Mouse (Mus musculus): Measurements from ENCODE around the gene Dpm3. TPM values are rescaled to one million over a fixed set of nuclear protein-coding genes. Genes with fewer than 3 reads are reported as not detected.
A peak's percentile ranks its signal among the peaks of the same experiment; 100 is the strongest.

Gene Dpm3
- polyA plus RNA-seq, 1 experiment from 2014 or later: 99.4 TPM

DNA sequence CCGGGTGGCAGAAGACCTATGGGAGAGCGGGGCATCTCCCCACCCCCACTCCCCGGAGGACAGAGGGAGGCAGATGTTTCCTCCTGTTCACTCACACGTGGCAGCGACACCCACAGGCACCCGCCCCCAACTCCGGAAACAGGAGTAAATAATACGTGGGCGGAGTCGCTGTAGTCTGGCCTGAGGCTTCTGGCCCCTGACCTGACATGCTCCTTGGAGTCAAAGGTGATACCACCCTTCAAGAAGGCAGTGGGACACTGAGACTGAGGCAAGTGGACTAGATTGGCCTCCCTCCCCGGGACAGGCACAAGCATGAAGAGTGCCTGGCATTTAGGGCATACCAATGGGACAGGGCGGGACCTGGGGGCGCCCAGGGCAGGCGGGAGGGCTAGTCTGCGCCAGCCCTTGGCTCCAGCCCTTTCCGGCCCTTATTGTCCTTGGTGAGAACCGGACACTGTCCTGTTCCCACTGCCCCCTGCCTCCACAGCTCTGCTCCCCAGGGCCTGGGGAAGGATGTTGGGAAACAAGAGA, 7.7 kb upstream of the Dpm3 start:
- Histone ChIP-seq H3K4me1 (replicated peaks) (peaks cover 44% of the 10 kb centered on the region), H3K9me3 (no peaks in the 10 kb centered on the region), H3K27me3 (ENCODE audit: insufficient read depth, poor library complexity, severe bottlenecking) (peaks cover 36% of the 10 kb centered on the region), H3K4me3 (peak overlapping the region; percentile 20), H3K36me3 (peaks cover 26% of the 10 kb centered on the region), H3K27ac (peak overlapping the region; percentile 73)
- WGBS: 4% methylated on average over 17 of the region's 17 CpGs
- DNase-seq (ENCODE audit: low spot score): peak; percentile 63

GRCm38 (mm10) chr3:89254994-89255393, 4.2 kb upstream of the Dpm3 start:
- DNase-seq (ENCODE audit: low spot score): no peak
- no peak overlapping the region for H3K27ac ChIP-seq
- peaks cover 48% of the 10 kb centered on the region for H3K27me3 ChIP-seq (ENCODE audit: insufficient read depth, poor library complexity, severe bottlenecking)
- peaks cover 27% of the 10 kb centered on the region for H3K4me1 ChIP-seq (replicated peaks)
- 93% methylated on average over 5 of the region's 5 CpGs for WGBS
- 0 out of 2 replicates have a peak, but pooled peaks cover under 1% of the 10 kb centered on the region for H3K36me3 ChIP-seq
- H3K4me3 ChIP-seq: no peak overlapping the region
- no peaks in the 10 kb centered on the region for H3K9me3 ChIP-seq

- no peaks in the 10 kb centered on the region for H3K36me3 ChIP-seq
- H3K27ac ChIP-seq: no peak overlapping the region
- peaks cover 19% of the 10 kb centered on the region for H3K4me1 ChIP-seq (replicated peaks)
- no peaks in the 10 kb centered on the region for H3K9me3 ChIP-seq
- no peak overlapping the region for H3K4me3 ChIP-seq
- peaks cover 43% of the 10 kb centered on the region for H3K27me3 ChIP-seq (ENCODE audit: insufficient read depth, poor library complexity, severe bottlenecking)
- 86% methylated on average over 5 of the region's 5 CpGs for WGBS
- no peak for DNase-seq (ENCODE audit: low spot score)
These were observed 3.0 kb upstream of the Dpm3 start for GRCm38 (mm10) chr3:89256177-89256576.

- WGBS: 77% methylated on average over 3 of the region's 3 CpGs
- 0 out of 2 replicates have a peak, but pooled peaks cover 7% of the 10 kb centered on the region for H3K4me1 ChIP-seq (replicated peaks)
- peaks cover 16% of the 10 kb centered on the region for H3K27me3 ChIP-seq (ENCODE audit: insufficient read depth, poor library complexity, severe bottlenecking)
- no peaks in the 10 kb centered on the region for H3K36me3 ChIP-seq
- DNase-seq (ENCODE audit: low spot score): no peak
- no peak overlapping the region for H3K27ac ChIP-seq
- H3K4me3 ChIP-seq: no peak overlapping the region
- H3K9me3 ChIP-seq: no peaks in the 10 kb centered on the region
These were observed 1.1 kb downstream of the Dpm3 start for GRCm38 (mm10) chr3:89260211-89260610.

GRCm38 (mm10) chr3:89262417-89262816, 3.3 kb downstream of the Dpm3 start:
- 75% methylated on average over 10 of the region's 10 CpGs for WGBS

GRCm38 (mm10) chr3:89266439-89266893, 7.3 kb downstream of the Dpm3 start:
- DNase-seq (ENCODE audit: low spot score): peak; percentile 83
- 1% methylated on average over 20 of the region's 20 CpGs for WGBS
- peak overlapping the region; percentile 87 for H3K27ac ChIP-seq

More at GRCm38 (mm10) chr3:89262417-89262816, 3.3 kb downstream of the Dpm3 start:
- no peak for DNase-seq (ENCODE audit: low spot score)
- Histone ChIP-seq H3K4me3 (no peak overlapping the region), H3K27me3 (ENCODE audit: insufficient read depth, poor library complexity, severe bottlenecking) (peaks cover 16% of the 10 kb centered on the region), H3K27ac (no peak overlapping the region), H3K36me3 (no peaks in the 10 kb centered on the region), H3K4me1 (replicated peaks) (peaks cover 22% of the 10 kb centered on the region), H3K9me3 (no peaks in the 10 kb centered on the region)

GRCm38 (mm10) chr3:89268916-89269315, 9.8 kb downstream of the Dpm3 start:
- Histone ChIP-seq H3K27ac (no peak overlapping the region), H3K9me3 (no peaks in the 10 kb centered on the region), H3K4me3 (0 out of 2 replicates have a peak overlapping the region, but pooled peaks have one; percentile 65), H3K27me3 (ENCODE audit: insufficient read depth, poor library complexity, severe bottlenecking) (peaks cover 36% of the 10 kb centered on the region), H3K36me3 (peaks cover 13% of the 10 kb centered on the region), H3K4me1 (replicated peaks) (peaks cover 50% of the 10 kb centered on the region)
- WGBS: 49% methylated on average over 8 of the region's 8 CpGs
- DNase-seq (ENCODE audit: low spot score): no peak

More at GRCm38 (mm10) chr3:89266439-89266893, 7.3 kb downstream of the Dpm3 start:
- Histone ChIP-seq H3K36me3 (peaks cover 7% of the 10 kb centered on the region), H3K4me3 (peak overlapping the region; percentile 64), H3K4me1 (replicated peaks) (peaks cover 47% of the 10 kb centered on the region), H3K27me3 (ENCODE audit: insufficient read depth, poor library complexity, severe bottlenecking) (peaks cover 23% of the 10 kb centered on the region), H3K9me3 (no peaks in the 10 kb centered on the region)

DNA sequence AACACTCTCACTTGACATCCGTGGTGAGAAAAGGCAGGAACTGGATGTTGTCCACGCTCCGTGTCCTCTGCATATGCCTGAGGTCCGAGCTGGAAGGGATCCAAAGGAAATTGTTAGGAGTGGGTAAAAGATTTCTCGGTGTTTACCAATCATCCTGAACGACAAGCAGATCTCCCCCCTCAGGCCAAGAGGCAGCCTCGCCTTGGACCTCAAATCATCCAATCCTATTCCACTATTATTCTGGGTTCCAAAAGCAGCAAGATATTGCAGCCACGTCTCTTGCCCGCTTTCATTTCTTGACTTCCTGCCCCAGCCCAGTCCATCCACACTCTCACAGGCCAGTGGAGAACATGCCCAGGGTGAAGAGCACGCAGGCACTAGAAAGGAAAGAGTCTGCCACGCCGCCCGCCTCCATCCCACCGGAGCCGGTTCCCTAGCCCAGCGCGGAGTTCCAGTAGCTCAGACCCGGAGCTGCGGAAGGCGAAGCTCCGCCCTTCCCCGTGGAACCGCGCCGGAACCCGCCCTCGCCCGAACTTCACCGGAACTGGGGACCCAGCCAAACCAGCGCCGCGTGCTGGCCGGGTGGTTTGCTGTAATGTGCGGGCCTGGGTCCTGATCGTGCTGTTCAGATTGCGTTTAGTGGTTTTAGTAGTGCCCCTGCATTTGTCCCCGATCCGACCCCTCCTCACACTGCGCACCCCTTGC, 11.0 kb downstream of the Dpm3 start, which contains the start of gene Slc50a1:
TSS of gene Slc50a1 (minus strand) at position 520 of the 705 bp plus-strand sequence.
- 7% methylated on average over 39 of the region's 39 CpGs for WGBS
- peak; percentile 77 for DNase-seq (ENCODE audit: low spot score)
- Histone ChIP-seq H3K27ac (peak within 1 kb of the TSS; percentile 89), H3K4me3 (peak within 1 kb of the TSS; percentile 65), H3K9me3 (no peaks in the 10 kb centered on the region), H3K36me3 (peaks cover 13% of the 10 kb centered on the region), H3K27me3 (ENCODE audit: insufficient read depth, poor library complexity, severe bottlenecking) (peaks cover 36% of the 10 kb centered on the region), H3K4me1 (replicated peaks) (peaks cover 50% of the 10 kb centered on the region)

DNA sequence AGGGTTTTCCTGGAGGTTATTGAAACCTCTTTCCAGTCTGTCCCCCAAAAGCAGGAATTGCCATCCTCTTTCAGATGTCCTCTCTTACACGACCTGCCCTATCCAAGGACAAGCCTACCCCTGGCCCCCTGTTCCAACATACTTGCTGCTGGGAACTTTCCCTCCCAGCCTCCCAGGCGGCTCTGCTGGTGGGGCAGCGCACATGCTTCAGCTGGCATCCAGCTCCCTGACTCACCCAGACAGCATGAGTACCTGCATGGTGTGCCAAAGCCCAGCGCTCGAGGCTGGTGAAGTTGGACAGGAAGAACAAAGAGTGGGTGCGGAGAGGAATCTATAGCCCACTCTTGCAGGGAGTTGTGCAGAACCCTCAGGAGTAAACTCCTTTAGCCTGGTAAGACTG, 11.7 kb downstream of the Dpm3 start:
- Histone ChIP-seq H3K9me3 (no peaks in the 10 kb centered on the region), H3K4me1 (replicated peaks) (peaks cover 48% of the 10 kb centered on the region), H3K27ac (peak overlapping the region; percentile 89), H3K36me3 (peaks cover 13% of the 10 kb centered on the region), H3K27me3 (ENCODE audit: insufficient read depth, poor library complexity, severe bottlenecking) (peaks cover 38% of the 10 kb centered on the region), H3K4me3 (peak overlapping the region; percentile 65)
- 73% methylated on average over 6 of the region's 6 CpGs for WGBS
- DNase-seq (ENCODE audit: low spot score): no peak

GRCm38 (mm10) chr3:89271760-89272159, 12.6 kb downstream of the Dpm3 start:
- no peak overlapping the region for H3K27ac ChIP-seq
- peaks cover 44% of the 10 kb centered on the region for H3K4me1 ChIP-seq (replicated peaks)
- no peaks in the 10 kb centered on the region for H3K9me3 ChIP-seq
- DNase-seq (ENCODE audit: low spot score): no peak
- H3K36me3 ChIP-seq: peaks cover 13% of the 10 kb centered on the region
- peaks cover 47% of the 10 kb centered on the region for H3K27me3 ChIP-seq (ENCODE audit: insufficient read depth, poor library complexity, severe bottlenecking)
- 74% methylated on average over 6 of the region's 6 CpGs for WGBS
- H3K4me3 ChIP-seq: no peak overlapping the region

DNA sequence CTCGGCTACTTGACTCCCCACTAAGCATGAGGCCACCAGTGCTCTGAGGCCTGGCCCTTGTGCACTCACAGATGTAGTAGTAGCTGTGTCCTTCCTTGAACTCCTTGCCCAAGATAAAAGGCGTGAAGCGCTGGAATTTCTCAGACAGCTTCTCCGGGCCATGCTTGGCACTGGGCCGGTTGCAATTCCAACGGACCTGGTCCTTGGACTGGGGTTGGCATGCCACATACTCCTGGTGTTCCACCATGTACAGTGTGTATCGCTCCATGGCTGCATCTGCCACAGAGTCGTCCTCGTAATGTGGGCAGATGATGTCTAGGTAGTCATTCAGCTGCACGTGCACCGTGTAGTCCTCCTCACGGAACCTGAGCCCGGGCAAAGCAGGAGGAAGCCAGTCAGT, 16.9 kb downstream of the Dpm3 start:
- Histone ChIP-seq H3K4me3 (no peak overlapping the region), H3K36me3 (0 out of 2 replicates have a peak, but pooled peaks cover 6% of the 10 kb centered on the region), H3K27me3 (ENCODE audit: insufficient read depth, poor library complexity, severe bottlenecking) (peaks cover 70% of the 10 kb centered on the region), H3K9me3 (no peaks in the 10 kb centered on the region), H3K4me1 (replicated peaks) (peaks cover 49% of the 10 kb centered on the region), H3K27ac (no peak overlapping the region)
- 92% methylated on average over 13 of the region's 13 CpGs for WGBS
- DNase-seq (ENCODE audit: low spot score): no peak

GRCm38 (mm10) chr3:89277281-89278021, 18.3 kb downstream of the Dpm3 start:
- Histone ChIP-seq H3K36me3 (0 out of 2 replicates have a peak, but pooled peaks cover 2% of the 10 kb centered on the region), H3K27me3 (ENCODE audit: insufficient read depth, poor library complexity, severe bottlenecking) (peaks cover 70% of the 10 kb centered on the region), H3K27ac (peak overlapping the region; percentile 78), H3K4me3 (peak overlapping the region; percentile 62), H3K9me3 (no peaks in the 10 kb centered on the region), H3K4me1 (replicated peaks) (peaks cover 60% of the 10 kb centered on the region)
- 50% methylated on average over 14 of the region's 14 CpGs for WGBS
- DNase-seq (ENCODE audit: low spot score): no peak

Data from hindbrain, embryonic 10.5 days (tissue).